Mouse (Mus musculus) 416B (cell line): ENCODE results near the gene Nrtn.

Experiments used
- DNase-seq: peaks from one replicate; pipeline ENCODE4 v3.0.0; 2011; ENCODE audit warnings: low read depth

The Nrtn gene

DNA sequence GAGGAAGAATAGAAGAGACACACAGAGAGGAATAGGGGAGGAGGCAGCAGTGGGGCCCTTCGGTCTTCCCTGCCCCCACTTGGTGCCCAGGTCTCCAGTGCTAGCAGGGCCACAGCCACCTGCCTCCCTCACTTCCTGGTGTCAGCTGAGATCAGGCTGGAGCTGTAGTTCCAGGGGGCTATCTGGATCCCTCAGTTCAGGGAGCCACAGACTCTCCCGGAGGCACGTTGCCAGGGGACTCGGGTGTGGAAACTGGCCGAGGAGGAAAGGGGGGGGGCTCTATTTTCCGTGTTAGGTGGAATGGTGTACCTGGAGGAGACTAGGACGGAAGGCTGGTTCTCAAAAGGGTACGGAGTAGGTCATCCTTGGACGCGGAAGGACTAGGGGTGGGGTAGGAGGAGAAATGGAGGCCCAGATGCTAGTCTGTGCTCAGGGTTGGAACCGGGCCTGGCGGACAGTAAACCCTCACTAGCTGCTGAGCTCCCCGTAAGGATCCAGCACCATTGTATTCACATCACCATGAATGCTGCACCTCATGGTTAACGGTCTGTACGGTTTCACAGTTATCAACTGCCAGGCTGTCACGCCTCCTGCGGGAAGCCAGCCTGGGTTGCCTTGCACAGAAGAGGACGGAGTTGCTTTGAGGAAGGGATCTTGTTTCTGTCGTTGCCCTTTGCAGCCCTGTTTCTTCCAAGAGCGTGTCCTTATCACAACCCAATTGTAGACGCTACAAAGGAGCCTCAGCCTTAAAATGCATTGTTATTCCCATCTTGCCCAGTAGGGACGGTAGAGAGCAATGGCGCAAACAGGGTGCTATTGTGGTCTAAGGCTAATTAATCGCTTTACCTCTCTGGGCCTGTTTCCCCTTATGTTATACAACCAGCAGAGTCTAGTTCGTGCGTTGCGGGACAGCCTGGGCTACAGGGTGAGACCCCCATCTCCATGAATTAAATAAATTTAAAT is 5.7 kb upstream of the Nrtn start:
- peak; percentile 80 for DNase-seq

DNA sequence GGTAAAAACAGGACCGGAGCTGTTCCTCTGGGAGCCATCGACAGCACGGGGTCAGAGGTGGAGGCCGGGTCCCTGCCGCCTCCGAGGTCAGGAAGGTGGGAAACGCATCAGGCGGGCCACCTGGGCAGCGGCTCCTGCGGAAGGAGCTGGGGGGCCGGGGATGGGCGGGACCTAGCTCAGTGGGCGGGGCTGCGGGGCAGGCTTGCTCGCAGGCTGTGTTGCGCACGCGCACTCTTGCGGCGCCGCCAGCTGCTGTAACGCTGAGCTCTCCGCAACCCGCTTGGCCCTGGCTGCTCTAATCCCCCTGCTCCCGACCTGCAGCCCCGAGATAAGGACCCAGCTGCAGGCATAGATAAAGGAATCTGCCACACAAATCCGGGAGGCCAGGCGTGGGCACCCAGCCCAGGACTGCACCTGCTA is 4.7 kb upstream of the Nrtn start:
- DNase-seq: peak; percentile 90

DNA sequence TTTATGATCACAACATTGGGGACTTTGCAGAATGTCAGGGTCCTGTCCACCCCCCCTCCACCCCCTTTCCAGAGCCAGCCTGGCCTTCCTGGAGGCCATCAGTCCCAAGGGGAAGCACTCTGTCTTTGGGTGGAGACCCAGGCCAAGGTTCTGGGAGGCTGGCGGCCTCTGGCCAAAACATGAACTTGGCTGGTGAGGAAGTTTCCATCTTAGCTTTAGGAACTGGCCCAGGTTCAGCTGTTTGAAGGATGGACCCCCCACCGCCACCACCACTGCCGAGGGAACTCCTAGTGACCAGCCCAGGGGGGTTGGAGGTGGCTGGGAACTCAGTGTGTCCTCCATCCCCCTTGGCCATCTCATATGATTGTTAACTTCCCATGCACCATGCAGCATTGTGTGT is 3.7 kb upstream of the Nrtn start:
- DNase-seq: no peak

DNA sequence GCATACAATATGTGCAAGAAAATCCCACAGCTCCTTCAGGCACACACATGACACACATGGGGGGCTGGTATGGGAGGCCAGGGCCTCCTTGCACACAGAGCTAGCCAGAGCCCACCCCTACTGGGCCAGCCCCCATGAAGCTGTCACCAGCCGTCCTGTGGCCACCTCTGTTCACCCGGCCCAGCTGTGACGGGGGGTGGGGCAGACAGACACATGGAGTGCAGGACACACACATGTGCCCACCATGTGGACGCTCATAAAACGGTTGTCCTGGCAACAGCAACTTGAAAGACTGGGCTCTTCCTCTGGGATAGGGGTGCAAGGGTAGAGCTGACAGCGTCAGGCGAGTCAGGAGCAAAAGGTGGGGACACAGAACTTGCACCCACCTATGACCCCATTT is 1.9 kb upstream of the Nrtn start:
- DNase-seq: no peak

DNA sequence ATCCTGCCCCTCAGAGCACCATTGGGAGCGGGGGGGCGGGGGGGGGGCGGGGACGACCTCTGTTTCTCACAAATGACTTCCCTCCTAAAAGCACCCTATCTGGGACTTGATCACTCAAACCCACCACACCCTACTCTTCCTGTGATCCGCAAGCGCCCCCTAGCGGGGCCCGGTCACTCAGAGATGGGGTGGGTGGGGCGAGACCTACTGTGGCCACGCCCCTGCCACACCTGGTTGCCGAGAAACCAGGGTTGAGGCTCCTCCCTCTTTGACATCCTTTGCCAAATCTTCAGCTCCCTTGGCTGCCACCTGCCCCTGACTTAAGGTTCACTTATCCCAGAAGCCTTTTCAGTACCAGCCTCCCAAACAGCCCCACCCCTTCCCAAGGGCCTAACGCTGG is 802 bp upstream of the Nrtn start:
- peak; percentile 43 for DNase-seq

DNA sequence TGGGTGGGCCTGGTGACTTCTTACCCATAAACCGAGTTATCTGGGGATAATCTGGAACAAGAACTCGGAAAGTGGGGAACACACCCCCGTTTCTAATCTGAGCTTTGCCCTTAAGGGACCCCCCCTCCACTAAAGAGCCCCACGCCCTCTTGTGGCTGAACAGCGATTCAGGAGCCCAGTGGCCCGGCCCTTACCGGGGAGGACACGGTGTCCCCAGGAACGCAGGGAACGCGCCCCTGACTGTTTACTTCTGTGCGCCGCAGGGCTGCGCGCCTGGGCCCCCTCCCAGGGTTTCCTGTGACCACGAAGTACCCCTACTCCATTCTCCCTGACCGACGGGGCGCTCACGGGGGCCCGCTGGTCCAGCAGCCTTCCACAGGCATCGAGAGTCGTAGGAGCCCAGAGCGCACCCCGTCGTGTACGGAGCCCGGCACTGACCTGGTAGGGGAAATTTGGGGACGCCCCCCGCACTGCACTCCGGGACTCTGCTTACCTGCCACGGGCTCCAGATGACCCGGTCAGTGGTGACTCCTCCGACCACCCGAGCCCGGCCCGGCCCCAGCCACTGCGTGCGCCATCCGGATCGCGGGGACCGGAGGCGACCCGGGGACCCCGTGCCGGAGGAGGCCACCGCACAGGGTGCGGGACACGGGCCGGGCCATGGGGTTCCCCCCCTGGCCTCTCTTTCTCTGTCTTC is 479 bp downstream of the Nrtn start:
- no peak for DNase-seq

DNA sequence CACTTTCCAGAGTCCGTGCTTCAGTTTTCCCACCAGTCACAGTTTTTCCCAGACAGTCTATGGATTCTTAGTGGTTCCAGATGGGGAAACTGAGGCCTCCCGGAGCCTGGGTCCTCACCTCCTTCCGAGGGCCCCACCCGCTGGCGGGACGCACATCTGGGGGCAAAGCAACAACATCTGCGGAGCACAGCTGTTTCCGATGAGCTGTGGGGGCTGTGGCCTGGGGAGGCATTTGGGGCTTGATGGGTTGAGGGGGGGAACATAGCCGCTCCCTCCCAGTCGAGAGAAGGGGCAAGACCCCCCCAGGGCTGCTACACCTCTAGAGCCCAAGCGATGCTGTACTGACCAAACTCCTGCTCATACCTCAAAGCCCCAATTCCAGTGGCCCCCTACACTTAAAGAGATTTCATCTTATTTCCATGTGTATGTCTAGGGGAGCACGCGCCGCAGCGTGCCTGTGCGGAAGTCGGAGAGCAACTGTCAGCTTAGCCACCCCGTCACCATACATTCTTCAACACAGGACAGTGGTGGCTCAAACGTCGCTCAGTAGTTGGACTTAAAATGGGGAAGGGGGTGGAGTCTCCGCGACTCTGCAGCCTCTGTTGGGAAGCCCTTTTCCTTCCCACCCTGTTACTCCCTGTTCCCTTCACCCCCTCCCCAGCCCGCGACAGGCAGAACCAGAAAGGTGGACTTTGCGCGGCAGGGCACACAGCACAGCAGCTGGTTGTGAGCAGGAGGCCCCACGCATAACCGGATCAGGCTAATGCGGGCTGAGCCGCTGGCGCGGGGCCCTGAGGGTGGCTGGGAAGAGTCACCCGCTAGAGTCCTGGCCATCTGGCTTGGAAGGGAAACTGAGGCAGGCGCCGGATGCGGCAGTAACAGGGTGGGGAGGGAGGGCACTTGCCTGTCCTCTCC is 2.8 kb downstream of the Nrtn start:
- no peak for DNase-seq

DNA sequence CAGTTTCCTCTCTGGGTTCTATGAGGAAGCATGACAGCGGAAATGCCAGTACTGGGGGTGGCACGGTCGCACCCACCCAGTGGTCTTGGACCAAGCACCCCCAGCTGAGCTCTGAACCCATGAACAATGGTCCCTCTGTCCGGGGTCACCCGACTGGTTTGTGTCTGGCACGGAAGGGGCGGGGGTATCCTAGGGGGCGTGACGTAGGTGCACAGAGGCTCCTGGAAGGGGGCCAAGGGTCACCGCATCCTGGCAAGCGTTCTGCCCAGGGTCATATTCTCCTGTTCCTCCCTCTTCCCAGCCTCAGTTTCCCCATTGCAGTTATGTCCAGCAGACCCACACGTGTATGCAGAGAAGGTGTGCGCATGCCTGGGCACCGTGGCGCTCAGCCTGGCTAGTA is 3.9 kb downstream of the Nrtn start:
- no peak for DNase-seq

DNA sequence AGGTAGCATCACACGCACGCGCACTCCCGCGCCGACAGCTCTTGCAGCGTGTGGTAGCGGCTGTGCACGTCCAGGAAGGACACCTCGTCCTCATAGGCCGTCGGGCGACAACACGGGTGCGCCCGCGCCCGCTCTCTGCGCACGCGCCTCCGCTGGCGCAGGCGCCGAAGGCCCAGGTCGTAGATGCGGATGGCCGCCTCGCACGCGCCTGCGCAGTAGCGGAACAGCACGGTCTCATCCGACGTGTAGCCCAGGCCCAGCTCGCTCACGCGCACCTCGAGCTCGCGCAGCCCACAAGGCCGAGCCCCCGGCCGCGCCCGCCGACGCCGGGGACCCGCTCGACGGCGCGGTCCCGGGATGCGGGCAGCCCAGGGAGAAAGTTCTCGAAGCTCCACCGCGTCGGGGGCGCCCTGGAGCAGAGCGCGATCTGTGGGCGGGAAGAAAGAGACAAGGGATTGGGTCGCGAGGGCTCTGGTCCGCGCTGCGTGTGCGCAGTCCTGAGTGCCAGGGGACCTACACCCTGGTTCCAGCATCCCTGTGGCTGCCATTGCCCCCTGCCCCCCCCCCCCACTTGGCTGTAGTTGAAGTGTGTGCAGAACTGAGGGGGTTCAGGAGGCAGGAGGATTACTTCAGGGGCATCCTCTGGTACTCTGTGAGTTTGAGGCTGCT is 5.8 kb downstream of the Nrtn start:
- DNase-seq: no peak

DNA sequence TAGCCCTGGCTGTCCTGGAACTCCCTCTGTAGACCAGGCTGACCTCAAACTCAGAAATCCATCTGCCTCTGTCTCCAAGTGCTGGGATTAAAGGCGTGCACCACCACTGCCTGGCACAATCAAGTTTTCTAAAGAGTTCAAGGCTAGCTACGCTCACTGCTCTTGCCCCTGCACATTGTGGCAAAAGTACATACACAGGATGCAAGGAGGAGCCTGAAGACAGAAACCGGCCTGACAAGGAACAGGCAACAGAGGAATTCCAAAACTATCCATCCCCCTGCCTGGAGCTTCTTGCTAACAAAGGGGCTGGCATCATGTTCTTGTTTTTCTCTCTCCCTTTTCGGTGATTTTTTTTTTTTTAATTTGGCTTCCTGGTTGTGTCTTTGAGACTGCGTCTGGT is 13.2 kb downstream of the Nrtn start:
- DNase-seq: no peak

DNA sequence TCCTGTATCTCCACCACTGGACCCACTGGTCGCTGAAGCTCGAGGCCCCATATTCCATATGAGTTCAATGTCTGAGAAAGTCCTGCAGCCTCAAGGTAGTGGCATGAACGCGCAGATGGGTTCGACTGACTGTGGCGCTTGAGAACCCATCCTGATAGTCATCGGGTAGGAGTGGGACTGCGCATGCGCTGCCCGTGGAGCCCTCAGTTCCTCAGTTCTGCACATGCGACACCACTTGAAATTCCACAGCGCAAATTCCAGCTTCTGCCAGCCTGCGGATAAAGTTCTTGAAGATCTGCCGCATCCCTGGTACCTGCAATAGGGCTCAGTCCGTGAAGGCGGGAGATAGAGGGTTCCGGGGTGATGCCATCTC is 16.6 kb downstream of the Nrtn start:
- DNase-seq: no peak

DNA sequence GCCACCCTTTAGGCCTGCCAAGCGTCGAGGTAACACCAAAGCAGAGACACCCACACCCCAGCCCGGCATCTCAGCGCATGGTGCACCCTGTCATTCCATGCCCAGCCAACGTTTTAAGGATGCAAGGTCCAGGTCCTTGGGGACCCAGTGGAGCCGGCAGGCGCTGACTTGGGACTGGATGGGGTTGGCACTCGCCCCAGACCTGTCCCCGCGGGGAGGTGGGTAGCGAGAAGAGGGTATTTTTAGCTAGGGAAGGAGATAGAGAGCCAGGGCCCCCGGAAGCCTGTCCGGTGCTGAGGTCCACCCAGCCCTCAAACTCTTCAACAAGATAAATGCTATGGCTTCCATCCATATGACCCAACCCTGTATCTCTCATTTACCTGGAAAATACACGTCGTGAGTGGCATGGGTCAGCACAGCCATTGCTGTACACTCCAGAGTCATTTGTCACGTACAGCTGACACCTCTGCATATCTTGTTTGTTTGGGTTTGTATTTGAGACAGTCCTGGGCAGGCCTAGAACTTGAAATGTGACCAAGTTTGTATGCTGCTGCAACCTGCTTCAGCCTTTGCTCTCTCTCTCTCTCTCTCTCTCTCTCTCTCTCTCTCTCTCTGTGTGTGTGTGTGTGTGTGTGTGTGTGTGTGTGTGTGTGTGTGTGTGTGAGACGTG is 17.1 kb downstream of the Nrtn start:
- DNase-seq: no peak

DNA sequence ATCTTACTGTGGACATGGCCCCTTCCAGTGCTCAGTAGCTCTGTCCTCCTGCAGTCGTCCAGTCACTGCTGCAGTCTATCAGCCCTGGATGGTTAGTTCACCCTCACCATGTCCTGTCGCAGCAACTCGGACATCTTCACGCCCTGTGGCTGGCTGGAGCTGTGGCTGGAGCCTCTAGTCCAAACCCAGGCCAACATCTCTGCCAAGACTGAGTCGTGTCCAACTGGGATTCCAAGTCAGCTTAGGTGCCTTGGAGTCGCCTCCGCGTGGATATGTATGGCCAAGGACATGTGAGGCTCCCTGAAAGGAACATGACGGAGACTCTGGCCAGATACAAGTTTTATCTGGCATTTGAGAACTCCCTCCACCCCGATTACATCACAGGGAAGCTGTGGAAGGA is 19.1 kb downstream of the Nrtn start:
- no peak for DNase-seq

DNA sequence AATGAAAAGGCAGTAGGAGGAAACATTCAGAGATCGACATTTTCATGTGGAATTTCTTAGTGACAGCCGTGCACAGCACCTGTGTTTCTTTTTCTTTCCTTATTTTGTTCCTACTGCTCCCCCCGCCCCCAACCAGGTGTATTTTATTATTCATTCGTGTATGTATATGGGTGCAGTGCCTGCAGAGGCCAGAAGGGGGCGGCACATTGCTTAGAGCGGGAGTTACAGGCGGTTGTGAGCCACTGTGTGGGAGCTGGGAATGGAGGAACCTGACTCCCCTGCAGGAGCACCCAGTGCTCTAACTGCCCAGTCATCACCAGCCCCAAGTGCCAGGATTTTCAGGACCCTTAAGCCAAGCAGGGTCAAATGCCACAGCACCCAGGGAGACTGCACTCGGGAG is 20.8 kb downstream of the Nrtn start:
- DNase-seq: peak; percentile 32

DNA sequence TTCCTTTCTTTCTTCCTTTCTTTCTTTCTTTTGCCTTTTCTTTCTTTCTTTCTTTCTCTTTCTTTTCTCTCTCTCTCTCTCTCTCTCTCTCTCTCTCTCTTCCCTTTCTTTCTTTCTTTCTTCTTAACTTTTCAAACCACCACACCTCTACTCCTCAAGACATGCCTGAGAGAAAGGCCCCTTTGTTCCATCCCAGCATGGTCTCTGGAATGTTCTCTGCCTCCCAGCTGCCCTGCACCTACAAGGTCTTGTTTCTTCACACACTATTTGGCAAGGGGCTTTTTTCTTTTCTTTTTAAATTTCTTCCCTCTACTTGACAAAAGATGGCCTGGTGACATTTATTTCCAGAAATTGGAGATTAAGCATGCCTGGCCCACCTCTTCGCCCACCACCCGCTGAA is 27.7 kb downstream of the Nrtn start:
- no peak for DNase-seq

DNA sequence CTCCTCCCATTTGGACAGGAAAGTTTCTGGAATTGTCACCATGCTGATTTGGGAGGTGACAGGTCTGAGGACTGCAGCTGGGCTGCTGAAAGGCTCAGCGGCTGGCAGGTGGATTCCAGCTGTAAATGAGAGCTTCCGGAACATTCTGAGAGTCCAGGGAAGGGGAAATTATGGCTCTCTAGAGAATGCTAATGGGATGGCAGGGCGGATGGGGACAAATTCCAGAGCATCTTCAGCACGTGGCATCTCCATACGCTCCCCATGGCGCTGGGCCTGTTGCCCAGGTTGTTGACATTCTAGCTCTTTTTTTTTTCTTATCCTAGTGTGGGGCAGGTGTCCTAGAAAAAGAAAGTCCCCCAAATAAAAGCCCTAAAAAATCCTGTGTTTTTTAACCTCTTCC is 28.2 kb downstream of the Nrtn start:
- DNase-seq: no peak

DNA sequence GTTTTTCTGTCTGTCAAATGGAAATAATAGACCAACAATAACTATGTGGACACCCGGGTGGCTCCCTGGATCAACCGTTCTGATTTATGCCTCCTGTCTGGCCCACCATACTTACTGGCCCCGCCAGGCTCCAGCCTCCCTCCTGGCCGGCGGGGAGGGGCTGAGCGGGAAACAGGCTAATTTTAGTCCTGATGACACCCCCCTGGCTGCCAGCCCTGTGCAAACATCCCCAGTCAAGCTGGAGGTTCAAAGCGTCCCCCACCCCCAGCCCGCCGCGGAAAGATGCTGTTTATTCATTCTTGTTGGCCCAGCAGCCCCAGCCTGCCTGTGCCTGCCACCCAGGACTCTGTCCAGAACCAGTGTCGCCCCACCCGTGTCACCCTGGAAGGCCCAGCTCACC is 29.2 kb downstream of the Nrtn start:
- no peak for DNase-seq

DNA sequence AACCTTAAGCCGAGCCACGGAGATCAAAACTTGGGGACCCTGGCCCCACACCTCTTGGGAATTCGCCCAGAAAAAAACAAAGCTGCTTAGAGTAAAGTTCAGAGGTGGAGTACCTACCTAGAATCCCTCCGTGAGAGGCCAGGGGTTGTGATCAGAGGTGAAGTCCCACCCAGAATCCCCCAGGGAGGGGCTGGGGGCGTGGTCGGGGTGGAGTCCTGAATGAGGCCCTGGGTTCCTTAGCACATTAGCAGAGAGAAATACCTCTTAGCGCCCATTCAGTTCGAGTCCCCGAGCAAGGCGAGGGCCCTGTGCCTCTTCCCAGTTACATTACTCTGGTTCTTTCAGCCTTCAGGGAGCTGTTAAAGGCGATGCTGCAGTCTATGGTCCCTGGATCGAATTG is 29.7 kb downstream of the Nrtn start:
- no peak for DNase-seq

DNA sequence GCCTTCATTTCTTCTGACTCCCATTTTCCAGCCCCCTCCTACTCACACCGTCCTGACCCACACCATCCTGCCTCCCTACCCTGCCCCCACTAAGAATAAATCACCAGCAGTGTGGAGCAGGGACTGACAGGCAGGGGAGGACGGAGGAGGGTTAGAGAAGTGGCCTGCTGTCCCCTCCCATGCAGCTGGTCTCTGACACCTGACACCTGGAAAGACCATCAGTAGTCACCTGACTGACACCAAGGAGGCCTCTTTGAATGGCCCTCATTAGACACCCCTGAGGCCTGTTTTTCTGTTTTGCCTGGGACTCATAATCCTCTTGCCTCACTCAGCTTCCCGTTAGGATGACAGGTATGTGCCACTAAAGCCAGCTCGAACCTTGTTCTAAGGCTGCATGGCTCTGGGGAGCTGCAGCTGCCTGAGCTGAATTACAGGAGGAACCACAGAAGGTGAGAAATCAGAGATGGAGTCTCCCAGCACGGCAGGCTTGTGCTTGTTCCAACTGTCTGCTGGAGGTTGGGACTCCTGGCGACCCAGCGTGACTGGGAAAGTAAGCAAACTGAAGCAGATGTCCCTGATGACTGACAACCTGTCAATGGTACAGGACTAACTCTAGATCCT is 30.2 kb downstream of the Nrtn start:
- no peak for DNase-seq

DNA sequence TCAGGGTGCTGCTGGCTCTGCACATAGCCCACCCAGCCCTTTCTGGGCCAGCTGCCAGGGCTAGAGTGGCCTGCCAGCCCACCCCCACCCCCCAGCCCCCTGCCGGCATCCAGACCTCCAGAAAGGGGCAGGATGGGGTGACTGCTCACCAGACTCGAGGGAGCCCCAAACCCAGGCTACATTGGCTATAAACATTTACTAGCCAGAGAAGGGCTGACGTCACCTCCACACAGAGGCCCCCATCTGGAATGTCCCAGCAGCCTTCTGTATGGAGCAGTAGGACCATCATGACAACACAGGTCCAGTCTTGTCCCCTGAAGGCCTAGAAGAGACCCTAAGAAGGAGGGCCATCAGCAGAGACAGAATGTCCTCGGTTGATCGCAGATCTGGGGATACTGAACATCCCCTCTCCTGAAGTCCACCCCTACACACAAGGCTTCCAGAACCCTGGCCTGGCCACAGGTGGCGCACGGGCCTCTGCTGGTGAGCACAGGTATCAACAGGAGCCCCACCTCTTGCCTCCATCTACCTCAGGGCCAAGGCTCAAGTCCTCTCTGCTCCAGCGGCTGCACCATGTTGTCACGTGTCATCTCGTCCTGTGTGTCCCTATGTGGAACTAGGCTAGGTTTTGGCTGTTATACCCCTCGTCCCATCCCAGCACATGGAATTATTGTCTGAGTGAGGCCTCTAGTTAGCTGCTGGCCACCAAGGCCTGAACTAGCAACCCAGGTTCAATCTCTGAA is 33.7 kb downstream of the Nrtn start:
- no peak for DNase-seq
